Mouse (Mus musculus): ENCODE data around the gene N4bp2l2.

DNA sequence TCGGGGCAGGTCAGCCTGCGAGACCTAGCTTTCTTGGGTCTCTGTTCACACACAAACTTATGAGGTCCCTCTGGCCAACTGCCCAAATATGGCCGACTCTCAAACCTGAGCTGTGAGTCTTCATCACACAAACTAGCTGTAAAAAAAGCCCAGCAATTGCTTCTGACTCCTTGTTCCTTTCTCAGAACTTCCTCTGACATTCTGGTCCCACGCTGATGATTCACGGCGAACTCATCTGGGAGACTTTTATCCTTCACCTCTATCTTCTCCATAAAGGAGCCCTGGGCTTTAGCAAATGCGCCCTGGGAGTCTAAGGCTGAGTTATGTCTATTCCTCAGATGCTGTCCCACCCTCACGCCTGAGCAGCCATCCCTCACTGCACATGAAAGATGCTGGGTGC is 58.4 kb downstream of the N4bp2l2 start:
- no peak for TF ChIP-seq CTCF (IDR thresholded peaks at IDR 0.05; ENCODE audit: low read depth)
- no peak for TF ChIP-seq EP300 (IDR thresholded peaks at IDR 0.05; ENCODE audit: low read depth)

All from liver, embryonic 14.5 days (tissue).